Mouse (Mus musculus) fibroblast of lung, adult 2 months (primary cell): ENCODE results near the gene Sipa1l1.
A peak's percentile ranks its signal among the peaks of the same experiment; 100 is the strongest.

Source experiments
- DNase-seq: peaks from one replicate; pipeline ENCODE4 v3.0.0-alpha.2; 2011; ENCODE audit warnings: low read depth

The Sipa1l1 gene

DNA sequence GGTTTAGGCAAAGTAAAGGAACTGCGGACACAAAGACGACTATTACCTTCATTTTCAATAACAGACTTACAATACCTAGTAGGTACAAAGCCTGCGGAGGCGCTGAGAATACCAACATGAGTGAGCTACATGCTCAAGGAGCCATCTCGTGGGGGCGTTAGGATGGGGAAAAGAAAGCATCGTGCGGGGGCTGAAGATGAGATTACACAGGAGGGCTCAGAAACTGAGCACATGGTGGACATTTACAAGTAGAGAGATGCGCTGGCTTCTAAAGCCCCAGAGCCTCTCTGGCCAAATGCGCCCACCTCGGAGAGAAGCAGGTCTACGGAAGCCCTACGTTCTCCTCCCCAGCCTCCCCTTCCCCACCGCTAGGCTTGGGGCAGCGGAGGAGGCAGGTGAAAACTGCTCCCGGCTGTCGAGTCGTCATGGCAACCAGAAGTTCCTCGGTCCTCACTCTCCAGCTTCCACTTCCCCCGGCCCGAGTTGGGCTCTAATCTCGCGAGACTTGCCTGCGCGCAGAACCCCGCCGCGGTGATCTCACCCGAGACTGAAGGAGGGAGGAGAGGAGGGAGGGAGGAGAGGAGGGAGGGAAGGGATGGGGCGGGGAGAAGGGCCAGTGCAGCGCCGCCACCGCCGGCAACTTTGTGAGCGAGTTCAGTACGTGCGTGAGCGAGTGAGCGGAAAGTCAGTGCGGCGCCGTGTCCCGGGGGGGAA, at the start of gene Sipa1l1:
Gene Sipa1l1, plus strand, starts transcription at position 501 of the 714 bp plus-strand sequence.
- peak; percentile 91 for DNase-seq

DNA sequence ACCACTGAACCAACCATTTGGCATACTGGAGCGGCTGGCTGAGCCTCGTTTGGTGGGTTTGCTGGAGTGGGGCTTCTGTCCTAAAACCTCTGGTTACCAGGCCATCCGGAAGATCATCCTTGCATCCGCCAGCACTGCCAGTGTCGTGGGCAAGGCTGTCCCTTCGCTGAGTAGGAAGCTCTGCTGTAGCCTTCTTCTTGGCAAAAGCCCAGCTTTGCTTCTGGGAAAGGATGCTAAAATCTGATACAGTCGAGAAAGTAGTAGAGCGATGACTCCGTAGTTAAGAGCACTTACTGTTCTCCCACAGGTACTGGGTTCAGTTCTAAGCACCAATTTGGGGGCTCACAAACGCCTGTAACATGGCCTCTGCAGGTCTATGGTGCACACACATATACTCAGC, 47.2 kb upstream of the Sipa1l1 start:
- no peak for DNase-seq

DNA sequence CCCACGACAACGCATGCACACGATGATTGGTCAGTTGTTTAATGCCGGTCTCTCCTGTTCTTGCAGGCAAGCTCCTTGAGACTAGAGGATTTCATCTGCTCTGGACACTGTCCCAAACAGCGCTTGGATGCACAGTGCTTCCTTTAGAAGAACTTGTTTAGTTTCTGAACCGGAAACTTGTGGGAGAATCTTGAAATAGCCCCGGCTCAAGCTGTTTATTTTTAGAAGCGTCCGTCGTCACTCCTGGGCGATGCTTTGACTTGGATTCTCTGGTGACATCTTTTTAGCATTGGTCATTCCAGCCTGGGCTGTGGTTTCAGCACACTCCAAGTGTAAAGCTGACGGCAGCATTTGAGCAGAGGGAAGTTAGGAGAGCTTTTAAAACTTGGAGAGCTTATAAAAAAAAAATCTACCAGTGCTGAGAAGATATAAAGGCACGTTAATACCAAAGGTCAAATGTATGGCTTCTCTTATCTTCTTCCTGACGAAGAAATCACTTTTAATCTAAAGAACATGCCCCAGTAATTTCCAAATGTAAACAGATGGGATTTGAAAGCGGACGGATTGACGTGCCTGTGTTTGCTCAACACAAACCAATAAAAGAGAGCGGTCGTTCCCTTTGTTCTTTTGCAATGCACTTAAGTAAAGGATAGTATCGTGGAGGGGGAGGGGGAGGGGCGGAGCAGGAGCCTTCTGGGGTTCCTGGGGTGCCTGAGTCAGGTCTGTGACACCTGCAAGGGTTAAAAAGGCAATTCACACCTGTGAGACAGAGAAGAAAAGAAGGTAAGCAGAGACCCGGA, 46.5 kb upstream of the Sipa1l1 start:
- peak; percentile 44 for DNase-seq

DNA sequence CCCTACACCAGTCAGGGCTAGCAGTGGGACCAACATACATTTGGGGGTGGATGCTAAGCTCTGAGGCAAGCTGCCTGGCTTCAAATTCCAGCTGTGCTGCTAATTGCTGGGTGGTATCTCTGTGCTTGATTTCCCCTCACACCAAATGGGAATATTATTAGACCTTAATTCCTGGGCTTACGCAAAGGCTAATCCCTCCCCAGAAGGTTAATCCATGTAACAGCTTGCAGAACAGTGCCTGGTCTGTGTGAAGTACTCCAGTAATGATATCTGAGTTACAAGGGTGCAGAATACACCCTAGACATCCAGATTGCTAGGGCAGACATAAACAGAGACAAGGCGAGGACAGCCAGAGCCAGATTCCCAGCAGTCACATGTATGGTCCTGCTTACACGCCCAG, 42.3 kb upstream of the Sipa1l1 start:
- no peak for DNase-seq

DNA sequence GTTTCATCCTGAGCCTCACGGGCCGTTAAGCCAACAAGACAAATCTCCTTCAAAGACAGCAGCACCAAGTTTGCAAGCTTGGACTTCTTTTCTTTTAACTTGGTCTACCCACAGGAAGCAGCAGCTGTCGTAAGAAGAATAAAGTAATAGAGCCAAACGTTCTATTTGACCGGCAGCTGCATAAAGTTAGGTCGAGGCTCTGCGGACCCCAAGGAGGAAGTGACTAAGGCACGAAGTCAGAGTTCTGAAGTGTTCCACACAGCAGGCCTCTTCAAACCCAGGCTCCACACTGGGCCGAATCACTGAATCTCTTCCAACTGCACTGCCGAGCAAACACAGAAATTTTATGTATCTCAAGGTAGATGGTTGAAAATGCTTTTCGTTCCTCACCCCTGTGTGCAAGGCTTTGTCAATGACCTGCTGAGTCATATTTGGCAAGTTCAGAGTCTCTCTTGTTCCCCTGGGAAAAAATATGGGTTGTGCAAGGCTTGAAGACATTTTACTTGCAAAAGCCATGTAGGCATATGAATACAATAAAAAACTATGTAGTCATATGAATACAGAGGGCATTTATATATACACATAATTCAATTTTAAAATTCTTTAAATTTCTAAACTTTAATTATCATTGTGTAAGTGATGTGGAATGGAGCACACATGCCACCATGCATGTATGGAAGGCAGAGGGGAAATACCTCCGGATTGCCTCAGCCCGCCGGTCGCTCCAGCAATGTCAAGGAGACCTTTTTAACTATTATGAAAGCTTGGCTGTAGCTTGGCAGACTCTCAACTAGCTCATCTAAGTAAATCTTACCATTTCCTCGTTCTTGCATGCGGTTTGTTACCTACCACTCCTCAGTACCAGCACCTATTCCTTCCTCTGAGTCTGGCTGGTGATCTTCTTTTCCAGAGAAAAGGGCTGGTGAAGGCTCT, 29.6 kb upstream of the Sipa1l1 start:
- no peak for DNase-seq

DNA sequence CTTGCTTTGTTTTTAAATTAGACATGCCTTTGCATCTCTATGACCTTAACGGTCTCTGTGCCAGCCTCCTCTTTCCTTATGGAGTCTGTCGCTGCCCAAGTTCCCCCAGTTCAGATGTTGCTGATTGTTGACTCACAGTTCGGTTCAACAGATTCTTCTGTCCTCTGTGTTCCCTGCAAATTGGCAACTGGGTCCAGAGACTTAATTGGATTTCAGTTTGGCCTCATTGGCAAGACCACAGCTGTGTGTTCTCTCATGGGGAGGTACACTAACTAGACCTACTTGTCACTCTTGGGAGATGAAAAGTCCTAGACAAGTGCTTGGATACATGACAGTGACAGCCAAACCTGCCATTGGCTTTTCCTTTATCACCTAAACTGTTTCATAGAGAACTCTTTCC, 25.7 kb upstream of the Sipa1l1 start:
- DNase-seq, result no peak

DNA sequence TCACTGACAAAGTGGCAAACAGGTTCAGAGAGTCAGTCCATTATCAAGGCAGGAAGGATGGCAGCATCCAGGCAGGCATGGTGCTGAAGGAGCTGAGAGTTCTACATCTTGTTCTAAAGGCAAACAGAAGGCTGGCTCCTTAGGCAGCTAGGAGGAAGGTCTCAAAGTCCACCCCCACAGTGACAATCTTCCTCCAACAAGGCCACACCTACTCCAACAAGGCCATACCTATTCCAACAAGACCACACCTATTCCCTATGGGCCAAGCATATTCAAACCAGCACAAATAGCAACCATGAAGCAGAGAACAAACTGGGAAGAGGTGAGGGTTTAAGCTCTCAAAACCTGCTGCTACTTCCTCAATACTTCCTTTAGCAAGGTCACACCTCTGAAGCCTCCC, 23.9 kb upstream of the Sipa1l1 start:
- no peak for DNase-seq

DNA sequence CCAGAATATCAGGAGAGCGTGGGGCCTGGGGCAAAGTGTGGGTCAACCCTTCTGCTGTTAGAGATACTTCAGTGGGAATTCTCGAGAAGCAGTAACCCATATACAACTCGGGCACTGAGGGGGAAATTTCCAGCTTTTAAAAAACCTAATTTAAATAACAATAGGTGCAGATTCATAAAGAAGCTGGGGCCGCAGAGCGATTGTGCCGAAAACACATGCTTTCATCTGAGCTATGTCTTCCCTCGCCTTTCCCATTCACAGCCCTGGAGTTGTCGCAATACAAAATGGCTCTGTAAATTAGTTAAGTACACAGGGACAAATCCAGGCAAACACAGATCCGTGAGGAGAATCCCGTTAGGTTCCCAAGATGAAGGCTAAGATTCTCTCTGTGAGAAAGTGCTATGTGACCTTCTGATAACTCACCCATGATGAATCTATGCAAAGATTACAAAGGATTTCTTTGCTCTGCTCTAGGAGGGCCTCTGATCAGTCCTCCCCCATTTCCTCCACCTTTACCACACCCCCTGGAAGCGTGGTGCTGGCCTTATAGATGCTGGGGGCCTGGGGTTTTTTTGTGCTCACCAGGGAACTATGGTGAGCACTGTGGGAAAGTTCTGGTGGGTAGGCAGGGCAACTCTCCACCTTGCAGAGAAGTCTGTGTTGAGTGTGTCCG, 22.0 kb upstream of the Sipa1l1 start:
- no peak for DNase-seq

DNA sequence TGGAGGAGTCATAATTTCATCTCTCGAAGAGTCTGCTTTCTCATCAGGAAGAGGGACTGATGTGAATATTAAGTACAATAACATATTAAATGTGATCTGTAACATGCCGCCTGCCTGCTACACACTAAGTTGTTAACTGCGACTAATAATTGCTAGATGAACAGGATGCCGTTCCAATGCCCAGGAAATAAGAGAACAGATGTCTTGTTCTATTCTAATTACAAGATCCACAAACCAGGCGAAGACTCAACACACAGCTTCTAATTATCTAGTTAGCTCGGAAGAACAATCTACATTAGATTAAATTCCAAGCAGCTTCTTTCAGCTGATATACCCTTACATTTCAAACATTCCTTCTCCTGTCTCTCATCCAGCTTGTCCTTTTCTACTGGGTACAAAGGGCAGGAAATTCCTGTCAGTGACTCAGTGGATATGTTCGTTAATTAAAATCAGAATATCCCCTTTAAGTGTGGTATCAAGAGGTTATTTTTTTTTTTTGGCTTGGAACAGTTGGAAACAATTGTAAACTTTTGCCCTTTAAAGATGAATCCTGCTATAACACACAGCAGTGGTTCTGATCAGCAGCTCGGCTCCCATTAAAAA, 20.7 kb upstream of the Sipa1l1 start:
- no peak for DNase-seq

DNA sequence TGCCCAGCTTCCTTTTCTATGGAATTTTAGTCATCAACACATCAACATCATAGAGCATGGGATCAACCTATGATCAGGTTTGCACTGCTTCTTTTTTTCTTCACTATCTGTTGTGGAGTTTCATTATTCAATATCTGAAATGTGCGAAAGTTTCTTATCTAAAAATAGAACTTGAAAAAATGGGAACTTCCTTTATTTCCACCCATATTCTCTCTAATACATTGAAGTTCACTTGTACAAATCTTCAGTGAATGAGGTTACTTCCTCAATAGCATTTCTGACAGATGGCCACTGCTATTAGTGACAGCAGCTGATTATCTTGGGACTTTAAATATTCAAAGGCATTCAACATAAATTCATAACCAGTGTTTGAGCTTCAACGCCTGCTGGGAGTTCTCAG, 18.1 kb upstream of the Sipa1l1 start:
- DNase-seq, result no peak

DNA sequence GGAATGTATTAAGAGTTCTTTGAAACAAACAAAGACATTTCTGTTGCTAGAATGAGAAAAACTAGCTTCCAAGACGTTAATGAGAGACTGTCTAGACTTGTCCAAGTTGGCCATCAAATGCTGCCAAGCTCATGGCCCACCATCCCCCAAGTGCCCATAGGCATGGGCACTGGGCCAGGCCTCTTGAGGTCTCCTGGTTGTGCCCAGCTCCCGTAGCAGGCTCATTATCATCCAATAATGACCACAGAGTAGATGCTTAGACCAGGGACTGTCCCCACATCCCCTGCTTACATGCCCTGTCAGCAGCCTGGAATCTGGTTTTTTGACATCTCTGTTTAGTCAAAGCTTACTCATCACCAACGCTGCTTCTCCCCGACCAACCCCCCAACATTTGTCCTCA, 14.6 kb upstream of the Sipa1l1 start:
- DNase-seq, result no peak

DNA sequence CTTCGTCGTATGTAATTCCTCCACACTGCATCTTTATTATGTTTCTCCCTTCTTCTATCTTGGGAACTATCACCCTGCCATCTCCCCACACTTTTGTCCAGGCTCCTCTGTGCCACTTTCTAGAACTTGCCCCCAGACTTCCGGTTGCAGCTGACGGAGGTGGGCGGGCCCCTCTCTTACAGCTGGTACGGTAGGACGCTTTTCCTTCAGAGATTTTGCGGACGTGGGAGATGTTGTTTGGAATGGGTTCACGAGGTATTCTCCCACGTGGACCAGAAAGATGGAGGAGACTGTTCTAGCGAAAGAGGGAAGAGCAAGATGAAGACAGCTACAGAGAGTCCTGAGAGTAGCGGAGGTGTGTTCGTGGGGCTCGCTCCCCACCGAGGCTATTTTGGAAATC, 10.6 kb upstream of the Sipa1l1 start:
- no peak for DNase-seq

DNA sequence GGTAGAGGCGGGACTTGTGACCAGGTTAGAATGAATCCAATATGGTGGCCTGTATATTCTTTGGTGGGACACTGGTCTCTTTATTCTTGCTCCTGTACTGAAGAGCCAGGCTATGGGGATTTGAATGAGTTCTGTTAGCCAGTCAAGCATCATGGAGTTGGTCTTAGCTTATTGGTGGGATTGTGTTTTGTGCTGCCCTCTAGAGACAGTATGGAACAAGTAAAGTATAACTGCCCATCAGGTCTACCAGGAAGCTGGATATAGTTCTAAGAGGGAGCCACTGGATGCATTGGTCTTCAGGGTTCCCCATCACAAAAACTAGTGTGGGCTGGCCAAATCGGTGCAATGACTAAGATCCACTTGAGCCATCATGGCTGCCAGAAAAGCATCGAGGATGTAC, 9.7 kb upstream of the Sipa1l1 start:
- no peak for DNase-seq

DNA sequence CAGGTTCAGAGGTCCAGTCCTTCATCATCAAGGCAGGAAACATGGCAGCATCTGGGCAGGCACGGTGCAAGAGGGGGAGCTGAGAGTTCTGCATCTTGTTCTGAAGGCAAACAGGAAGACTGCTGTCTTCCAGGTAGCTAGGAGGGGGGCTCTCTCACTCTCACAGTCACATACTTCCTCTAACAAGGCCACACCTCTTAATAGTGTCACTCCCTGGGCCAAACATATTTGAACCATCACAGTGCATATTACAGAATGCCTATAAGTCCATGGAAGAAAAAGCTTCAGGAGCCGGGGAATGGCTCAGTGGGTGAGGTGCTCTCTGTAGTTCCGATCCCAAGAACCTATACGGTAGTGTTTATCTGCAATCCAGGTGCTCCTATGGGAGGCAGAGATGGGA, 3.5 kb upstream of the Sipa1l1 start:
- no peak for DNase-seq

DNA sequence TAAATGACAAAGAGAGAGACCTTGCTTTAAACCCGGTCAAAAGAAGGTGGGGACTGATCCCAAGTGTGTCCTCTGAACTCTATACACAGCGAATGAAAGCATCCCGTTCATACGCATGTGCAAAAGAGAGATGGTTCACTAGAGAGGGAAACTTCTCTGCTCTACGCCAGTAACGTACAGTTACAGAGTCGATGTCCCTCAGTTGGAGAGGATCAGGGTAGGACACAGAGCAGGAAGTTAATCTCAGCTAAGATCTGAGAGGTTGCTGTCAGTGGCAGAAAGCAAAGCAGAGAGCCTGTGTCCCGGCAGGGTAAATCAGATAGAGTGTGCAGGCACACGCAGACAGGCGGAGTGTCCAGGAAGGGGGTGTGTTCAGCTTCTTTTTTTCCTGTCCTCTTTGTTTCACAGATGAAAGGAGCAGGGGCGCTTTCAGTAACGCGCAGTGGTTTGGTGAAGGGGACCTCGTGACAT, 3.0 kb upstream of the Sipa1l1 start:
- no peak for DNase-seq

DNA sequence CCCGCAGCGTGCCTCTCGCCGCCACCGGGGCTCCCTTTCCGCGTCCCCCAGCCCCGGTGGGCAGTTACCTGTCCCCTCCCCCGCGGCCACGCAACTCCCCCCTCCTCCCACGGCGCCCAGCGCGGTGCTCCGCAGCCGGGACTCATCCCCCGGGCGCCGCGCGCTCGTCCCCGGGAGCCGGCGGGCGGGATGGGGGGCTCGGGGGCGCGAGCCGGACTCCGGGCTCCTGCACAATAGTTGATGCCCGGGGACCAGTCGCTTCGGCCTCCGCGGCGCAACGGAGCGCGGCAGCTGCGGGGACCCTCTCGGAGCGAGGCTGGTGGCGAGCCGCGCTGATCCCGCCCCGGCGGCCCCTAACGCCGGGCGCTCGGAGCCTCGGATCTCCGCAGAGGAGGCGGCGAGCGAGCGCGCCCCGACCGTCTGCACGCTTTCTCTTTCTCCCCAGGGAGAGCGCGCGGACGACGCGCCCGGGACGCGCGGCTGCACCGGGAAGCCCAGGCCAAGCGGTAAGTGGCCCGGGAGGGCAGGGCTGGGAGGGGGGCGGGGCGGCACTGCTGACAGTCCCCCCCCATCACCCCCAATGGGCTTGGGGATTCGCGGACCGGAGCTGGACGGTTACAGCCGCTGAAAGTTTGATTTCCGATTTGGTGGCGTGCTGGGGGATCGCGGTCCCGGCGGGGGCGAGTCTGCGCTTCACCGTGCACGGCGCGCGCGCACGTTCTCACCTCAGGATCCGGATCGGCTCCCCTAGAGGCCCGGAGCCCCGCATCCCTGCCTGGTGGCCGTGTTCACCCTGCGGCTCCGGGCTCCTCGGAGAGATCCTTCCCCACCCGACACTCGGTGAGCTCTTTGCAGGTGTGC, 681 bp downstream of the Sipa1l1 start:
- no peak for DNase-seq

DNA sequence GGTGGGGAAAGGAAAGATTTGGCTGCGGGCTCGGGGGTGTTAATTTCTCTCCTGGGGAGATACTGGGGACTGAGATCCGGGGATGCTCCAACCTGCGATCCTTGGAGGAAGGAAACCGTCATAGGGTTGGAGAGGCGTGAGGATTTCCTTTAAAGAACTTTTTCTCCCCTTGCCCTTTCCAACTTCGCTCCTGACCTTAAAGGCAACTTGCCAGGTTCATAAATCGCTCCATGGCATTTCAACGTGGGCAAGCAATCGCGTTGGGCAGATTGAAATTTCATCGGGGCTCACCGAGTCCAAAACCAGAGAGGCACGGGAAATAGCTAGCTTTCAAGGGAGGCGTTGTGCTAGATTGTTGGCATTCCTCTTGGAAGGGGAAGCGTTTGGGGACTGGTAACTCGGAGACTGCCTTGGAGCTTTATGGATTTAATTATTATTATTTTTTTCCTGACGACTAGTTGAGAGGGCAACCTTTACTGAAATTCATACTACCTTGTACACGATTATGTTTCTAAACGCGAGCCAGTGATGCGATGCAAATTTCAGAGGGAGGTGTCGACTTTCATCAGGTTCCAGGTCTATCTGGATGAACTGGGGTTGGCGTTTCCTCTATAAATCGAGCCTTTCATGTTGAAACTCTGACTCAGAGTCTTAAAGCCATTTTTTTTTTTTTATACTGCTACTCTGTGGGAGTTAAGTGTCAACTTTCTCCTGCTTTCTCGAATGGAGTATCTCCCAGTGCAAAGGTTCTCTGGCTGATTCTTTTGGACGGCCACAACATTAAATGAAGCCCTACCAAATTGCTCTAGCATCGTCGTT, 1.6 kb downstream of the Sipa1l1 start:
- no peak for DNase-seq

DNA sequence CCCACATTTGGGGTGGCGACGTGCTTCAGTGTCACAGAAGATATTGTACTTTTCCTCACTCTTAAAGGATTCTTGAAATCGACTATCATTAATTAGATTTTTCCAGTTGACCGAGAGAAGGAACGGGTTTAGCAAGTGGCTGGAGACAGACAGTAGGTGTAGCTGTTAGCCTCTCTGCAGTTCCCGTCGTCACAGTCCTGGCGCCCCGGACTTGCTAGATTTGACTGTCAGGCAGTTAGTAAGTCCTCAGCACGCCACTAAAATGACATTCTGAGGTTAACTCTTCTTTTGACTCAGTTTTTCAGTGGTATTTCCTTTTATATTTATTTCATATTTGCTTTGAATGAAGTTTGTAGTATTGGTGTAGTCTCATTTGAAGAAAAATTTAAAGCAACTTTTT, 2.5 kb downstream of the Sipa1l1 start:
- no peak for DNase-seq

DNA sequence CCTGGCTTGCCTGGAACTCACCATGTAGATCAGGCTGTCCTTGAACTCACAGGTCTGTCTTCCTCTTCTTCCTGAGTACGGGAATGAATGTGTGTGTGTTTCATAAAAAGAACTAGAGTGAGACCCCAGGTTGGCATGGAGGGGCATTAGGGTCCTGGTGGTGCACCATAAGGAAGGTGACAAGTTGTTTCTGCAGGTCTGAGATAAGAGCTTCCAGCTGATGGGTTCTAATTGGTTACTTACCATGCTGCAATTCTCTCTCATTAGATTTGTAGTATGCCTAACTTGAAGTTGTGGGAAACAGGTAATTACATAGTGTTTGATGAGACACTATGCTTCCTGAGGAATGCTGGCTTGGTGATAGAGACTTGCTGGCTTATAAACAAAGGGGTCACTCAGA, 4.5 kb downstream of the Sipa1l1 start:
- no peak for DNase-seq

DNA sequence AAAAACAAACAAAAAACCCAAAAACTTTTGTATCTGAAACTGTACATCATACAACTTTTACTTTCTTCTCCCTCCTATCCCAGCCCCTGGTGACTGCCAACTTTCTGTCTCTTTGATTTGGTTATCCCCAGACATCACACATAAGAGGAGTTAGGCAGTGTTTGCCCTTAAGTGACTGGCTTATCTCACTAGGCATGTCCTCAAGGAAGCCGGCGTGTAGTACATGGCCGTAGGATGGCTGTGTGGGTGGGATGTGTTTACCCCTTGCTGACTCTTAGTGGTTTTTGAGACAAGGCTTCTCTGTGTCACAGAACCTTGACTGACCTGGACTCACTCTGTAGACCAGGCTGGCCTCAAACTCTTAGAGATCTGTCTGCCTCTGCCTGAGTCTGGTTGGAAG, 6.6 kb downstream of the Sipa1l1 start:
- no peak for DNase-seq
